Mouse (Mus musculus): ENCODE data around the gene Epc2.
"Not testable (repeated sequence)": the region's sequence is repeated elsewhere in the genome, so short reads cannot be mapped to it uniquely, and the experiment has no call there.

Gene Epc2

DNA sequence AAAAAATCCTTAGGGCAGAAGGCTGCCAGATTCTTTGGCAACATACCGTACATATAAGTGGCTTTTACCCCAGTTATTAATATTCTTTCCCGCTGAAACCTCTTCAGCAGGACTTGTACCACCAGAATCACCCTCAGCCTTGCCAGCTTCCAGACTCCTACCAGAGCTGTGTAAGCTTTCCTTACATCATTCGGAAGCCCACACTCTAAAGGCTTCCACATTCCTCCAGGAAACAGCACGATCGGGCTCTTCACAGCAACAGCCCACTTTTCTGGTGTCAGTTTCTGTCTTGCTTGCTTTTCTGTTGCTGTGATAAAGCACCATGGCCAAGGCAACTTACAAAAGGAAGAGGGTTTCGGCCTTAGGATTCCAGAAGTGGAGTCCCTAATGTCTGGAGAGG, 21.2 kb downstream of the Epc2 start:
- DNase-seq: no peak

DNA sequence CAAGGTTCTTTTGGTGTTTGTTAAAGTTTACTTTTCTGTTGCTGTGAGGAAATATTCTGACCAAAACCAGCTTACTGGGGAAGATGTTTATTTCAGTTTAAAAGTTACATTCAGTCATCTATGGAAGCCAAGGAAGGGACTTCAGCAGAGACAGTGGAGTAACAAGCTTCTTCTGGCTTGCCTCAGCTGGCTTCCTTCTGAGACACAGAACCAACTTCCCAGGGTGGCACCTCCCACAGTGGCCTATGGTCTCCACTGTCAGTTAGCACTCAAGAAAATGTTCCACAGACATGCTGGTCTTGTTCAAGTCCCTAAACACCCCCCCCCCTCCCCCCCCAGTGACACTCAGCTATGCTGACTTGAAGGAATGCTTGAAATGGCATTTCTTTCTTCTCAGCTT, 30.9 kb downstream of the Epc2 start:
- DNase-seq: no peak

DNA sequence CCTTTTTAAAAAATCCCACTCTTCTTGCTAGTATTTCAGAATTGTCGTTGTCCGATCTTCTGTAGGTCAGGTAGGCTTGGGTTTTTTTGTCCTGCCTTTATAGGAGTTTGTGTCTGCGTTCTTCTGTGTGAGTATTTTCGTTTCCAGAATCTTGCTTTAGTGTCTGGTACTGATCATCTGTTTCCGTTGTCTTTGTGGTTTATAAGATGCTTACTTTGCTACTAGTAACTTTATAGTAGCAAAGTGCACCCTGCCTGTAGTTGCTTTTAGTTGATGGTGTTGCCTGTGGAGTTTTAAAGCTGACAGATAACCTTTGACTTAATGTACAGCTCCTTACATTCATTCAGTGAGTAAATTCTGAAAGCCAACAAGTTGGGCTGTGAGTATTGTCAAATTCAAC, 32.1 kb downstream of the Epc2 start:
- DNase-seq: no peak

DNA sequence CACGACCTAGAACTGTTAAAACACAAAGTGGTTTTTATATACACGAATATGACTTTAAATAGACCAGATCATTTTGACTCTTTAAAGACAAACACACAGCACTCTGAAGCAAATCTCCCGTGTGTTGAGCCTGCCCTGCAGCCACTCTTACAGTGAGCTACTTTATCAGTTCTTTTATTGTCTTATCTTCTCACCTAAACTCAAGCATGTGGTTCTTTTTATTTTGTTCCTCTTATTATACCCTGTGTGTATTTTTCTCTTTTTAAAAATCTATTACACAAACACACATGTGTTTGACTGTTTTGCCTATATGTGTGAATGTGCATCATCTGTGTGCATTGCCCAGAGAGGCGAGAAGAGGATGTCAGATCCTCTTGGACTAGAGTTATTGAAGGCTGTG, 50.1 kb downstream of the Epc2 start:
- no peak for DNase-seq

DNA sequence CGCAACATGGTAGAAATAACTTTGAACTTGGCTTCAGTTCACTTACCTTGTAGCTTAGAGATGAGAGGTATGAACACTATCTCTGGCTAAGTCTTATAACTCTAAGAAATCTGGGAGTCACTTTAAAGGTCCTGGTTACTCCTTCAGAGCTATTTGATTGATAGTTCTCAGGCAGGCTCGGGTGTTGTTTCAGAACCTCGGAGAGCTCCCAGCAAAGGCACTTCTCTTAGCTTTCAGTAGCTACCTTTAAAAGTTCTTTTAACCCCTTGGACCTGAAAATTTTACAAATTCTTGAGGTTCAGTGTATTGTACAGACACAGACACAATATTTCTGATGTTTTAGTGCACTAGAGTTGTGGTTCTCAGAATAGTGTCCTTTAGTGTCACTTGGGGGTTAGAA, 52.3 kb downstream of the Epc2 start:
- DNase-seq: no peak

DNA sequence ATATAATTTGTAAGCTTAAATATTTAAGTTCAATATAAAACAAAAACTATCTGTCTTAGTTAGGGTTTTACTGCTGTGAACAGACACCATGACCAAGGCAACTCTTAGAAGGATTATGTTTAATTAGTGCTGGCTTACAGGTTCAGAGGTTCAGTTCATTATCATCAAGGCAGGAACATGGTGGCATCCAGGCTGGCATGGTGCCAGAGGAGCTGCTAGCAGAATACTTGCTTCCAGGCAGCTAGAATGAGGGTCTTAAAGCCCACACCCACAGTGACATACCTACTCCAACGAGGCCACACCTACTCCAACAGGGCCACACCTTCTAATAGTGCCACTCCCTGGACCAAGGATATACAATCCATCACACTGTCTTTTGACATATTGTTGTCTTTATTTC, 53.9 kb downstream of the Epc2 start:
- not testable (repeated sequence) for DNase-seq

DNA sequence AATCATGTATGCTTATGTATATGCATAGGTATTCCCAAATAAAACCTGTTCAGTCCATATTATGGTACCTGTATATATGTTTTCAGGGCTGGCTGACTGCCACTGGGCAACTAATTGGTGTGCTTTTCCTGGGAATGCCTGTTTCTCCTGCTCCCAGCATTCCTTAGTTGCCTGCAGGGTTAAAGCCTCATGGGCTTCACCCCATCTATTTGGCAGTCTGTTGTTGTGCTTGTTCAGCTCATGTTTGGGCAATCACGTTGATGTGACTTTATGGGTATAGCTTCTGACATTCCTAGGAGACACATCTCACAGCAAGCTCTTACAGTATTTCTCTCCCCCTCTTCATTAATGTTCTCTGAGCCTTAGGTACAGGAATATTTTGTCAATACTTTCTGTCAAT, 59.5 kb downstream of the Epc2 start:
- no peak for DNase-seq

DNA sequence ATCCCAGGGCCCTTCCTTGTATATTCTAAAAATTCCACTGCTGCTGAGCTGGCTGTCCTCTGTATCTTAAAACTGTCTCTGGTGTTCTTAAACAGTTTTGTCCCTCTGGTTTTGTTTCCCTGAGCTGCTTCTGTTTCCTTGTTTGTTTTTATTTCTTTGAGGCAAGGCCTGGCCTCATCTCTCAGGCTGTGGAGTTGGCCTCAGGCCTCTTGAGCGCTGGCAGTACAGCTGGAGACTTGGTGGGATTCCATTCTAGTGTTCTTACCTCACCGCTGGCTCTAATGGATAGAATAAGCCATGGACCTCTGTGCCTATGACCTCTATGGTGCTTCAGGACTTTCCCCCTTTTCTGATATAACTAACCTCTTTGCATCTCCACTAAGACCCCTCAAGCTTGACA, 64.7 kb downstream of the Epc2 start:
- no peak for DNase-seq

DNA sequence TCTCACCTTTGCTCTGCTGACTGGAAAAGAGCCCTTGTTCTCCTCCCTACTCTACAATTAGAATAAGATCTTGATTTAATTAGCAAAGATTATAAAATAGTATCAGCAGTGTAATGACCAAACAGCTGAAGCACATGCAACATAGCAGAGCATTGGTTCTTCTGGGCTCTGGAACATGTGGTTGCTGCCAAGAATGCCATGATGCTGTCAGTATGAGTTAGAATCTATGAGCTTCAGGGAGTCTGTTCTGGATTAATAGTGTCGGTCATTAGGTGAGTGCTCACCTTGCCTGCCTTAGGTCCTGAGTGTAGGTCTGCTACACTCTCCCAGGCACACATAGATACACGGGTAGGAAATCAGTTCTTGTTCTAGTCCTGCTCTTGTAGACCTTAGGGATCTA, 69.1 kb downstream of the Epc2 start:
- no peak for DNase-seq

DNA sequence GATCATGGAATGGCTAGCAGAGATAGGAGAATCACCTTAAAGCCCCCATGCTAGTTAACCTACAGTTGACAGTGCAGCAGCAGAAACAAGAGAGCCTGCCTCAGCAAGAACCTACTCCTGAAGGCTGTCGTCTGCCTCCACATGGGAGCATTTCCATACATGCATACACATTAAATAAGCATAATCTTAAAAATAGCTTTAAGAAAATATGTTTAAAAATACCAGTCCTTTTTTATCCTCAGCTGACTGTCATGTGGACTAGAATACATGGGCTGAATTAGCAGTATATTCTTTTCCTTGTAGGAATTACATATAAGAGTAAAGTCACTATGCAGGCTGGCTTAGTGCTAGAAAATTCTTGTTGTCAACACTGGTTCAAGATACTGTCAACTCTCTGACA, 69.7 kb downstream of the Epc2 start:
- DNase-seq: no peak

DNA sequence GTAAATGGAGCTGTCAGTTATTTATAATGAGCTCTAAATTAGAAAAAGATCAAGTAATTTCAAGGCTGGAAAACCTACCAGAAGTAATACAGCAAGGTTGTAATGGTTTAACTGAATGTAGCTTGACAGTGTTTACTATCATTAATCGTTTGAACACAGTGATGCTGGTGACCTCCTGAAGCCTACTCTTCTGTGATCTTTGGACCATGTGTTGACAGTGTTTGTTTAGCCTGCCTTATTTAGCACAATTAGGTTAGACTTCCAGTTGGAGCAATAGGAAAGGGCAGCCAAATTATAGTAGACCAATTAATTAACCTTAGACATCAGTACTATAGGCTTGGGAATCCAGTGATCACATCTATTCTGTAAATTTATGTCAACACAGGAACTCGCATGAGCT, 70.3 kb downstream of the Epc2 start:
- no peak for DNase-seq

DNA sequence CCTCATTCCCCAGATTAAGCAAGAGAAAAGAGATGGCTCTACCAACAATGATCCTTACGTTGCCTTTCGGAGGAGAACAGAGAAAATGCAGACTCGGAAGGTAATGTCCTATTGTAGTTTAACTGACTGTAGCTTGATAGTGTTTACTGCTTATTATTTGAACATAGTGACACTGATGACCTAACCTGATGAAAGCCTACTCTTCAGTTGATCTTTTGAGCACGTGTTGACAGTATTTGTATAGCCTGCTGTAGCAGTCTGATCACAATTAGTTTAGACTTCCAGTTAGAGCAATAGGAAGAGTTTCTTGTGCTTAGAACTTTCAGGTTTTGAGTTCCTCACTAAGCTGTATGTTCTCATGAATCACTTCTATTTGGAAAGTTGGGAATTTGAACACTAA, 71.3 kb downstream of the Epc2 start:
- DNase-seq: no peak

DNA sequence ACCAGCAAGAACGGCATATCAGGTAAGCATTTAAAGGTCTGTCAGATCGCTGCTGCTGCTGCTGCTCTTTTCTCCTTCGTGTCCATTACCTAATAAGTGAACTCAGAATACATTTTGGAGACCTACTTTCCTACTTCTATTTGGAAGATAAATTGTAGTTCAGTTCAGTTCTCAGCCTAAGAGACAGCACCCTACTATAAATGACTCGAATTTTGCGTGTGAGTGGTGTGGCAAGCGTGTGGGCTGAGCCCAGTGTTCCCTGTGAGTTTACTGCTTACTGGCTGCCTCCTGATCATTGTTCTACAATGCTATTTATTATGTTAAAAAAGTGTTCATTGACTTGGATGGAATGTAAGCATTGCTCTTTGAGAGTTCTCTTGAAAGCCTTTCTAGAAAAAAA, 85.9 kb downstream of the Epc2 start:
- DNase-seq: no peak

DNA sequence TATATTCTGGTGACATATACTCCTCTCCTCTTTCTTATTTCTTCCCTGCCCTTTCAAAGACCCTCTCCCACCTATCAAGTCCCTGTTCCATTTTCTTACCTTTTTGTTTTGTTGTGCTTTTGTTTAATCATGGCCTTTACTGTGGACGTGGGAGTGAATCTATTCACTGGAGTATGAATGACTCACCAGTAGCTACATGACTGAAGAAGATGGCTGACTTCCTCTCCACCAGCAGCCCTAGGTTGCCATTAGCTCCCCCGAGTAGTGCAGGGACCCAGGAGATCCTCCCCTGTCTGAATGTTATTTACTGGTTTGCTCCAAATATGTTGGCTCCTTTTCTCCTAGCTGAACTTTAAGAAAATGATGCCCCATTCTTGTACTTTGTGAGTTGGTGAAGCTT, 86.8 kb downstream of the Epc2 start:
- no peak for DNase-seq

DNA sequence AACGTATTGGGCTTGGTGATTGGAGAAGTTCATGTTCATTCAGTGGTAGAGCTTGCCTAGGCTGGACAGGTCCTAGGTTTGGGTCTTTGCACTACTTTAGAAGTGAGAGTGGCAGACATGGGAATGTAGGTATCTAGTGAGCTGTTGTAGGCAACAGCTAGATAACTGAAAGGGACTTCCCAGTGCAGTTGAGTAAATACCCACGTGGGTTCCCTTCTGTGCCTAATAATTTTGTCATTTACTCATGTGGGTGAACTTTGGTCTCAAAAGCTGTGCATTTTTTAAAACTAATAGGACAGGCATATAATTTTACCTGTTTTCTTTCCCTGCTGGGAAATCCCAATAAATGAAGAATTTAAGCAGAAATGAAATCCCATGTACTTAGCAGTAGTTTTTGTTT, 88.5 kb downstream of the Epc2 start:
- DNase-seq: no peak

DNA sequence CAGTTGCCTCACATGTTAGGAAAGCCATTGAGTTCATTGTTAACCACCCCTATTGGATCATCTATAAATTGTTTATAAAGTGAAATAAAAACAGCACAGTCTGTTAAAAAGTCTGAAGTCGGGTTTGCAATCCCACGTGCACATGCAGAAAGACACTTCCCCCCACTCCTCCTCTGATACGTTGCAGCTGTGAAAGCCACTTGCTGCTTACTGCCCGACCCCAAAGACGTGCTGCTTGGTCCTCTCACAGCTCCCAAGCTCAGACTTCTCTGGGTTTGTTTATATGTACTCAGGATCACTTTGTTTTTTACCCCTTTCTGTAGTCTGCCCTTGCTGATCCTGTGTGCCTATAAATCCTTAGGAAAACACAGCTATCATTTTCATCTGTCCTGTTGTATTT, 96.5 kb downstream of the Epc2 start:
- DNase-seq: no peak

DNA sequence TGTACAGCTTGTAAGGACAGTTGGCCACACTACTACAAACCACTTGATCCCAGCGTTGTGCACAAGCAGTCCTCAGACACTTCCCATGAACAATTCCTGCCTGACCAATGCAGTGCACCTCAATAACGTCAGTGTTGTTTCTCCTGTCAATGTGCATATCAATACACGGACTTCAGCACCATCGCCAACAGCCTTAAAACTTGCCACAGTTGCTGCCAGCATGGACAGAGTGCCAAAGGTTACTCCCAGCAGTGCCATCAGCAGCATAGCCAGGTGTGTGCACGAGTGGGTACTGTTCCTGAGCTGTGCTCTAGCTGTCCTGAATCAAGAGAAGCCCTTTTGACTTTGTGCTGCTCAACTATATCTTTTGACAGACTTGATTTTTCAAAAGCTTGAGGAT, 97.2 kb downstream of the Epc2 start:
- no peak for DNase-seq

DNA sequence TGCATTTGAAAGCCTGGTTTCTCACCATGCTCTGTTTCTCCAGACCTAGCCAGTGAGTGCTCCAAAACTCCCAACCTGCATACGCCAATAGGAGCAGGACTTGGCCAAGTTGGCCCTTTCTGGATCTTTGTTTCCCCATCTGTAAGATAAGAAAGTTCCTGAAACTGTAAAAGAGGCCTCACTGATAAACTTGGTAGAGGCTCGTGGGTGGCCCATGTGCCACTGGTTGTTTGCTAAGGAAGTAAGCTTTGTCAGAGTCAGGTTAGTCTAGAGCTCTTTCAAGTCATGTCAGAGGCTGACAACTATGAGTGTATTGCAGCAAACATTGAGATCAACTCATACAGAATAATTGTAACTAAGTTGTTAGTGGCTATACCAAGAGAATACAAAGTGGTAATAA, 101.8 kb downstream of the Epc2 start:
- DNase-seq: no peak

DNA sequence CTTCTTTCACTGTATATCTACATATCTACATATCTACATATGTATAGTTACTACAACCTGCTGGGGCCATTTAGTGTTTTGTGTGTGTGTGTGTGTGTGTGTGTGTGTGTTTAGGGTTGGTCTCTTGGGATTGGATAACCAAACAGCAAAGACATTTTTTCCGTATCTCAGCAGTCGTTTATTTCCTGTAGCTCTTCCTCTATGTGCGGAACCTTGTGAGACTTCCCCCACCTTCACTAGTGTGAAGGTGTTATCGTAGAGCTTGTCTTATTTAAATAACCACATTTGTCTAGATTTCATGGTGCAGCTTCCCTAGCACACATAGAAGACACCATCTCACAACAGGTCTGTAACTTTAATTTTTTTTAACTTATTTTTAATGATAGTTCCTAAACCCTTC, 106.1 kb downstream of the Epc2 start:
- DNase-seq: no peak

DNA sequence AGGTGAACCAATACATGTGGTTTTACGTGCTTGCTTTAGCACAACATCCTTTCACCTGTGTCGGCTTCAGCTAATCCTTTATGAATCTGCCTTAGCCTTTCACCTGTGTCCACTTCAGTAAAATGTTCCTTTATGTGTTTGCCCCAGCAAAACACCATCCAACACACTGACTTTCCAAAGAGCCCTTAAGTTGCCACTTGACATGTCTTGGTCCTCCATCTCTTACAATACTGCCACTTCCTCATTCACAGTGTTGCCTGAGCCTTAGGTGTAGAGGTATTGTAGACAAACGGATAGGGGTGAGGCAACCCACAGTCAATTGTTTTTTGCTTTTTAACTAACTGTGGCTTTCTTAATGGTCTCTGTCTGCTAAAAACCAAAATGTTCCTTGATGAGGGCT, 107.1 kb downstream of the Epc2 start:
- no peak for DNase-seq

DNA sequence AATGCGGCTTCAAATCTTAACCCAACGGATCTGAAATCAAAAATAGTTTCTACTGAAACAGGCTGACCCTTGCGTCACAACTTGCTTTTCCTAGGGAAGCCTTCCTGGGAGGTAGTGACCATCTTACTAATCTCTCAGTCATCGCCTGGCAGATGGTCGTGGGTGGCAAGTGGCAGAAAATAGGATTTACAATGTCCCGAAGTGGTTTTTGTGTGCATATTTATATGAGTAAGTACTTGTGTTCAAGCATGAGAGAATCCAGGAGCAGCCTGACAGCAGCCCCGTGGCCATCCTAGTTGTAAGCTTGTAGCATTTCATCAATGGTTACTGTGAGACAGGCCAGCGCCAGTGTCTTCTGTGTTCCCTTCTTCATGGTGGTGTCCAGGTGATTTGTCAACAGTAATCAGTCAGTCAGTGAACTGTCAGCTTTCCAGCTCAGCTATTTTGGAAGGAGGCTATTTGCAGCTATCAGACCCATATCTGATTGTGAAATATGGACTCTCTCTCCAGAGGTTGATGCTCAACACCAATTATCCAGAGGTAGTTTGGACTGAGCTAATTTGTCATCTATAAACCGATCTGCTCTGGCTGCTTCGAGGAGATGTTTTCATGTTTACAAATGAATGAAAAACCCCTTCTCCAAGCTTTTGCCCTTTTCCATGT, 111.5 kb downstream of the Epc2 start:
- DNase-seq: no peak

DNA sequence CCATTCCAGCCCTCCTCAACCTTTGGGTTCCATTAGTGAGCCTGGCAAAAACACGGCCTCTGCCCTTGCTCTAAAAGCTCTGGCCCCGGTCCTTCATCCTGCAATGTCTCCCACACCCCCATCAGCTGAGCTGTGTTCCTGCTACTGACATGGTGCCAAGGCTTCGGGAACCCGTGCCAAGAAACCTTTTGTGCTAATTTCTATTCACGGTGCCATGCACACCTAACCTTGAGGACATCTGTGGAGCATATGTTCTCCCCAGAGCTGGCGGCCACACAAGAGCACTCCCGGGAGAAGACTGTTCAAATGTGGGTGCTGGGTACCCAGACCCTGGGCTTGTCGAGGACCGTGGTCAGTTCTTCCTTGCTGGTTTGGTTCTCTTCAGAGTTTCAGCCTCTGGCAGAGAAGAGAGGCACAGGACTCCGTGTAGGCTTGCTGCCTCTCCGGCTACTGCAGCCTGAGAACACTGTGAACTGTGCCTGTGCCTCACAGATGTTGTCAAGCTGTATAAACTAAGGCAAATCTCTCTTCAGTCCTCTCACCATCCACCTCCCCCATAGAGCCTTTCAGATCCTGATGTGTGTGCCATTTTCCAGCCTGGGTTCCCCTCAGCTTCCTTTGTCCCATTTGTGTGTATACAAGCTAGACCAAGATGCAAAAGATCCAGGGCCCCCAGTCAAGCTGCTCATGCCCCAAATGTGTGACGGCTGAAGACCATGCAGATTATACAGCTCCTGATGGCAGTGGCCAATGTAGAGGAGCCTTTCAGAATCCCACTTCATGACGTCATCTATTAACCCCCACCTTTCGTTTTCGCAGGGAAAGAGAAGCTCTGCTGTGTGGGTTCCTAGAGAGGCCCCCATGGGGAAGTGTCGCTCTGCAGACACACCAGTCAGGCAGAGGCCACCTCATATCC, 118.8 kb downstream of the Epc2 start:
- DNase-seq: no peak

DNA sequence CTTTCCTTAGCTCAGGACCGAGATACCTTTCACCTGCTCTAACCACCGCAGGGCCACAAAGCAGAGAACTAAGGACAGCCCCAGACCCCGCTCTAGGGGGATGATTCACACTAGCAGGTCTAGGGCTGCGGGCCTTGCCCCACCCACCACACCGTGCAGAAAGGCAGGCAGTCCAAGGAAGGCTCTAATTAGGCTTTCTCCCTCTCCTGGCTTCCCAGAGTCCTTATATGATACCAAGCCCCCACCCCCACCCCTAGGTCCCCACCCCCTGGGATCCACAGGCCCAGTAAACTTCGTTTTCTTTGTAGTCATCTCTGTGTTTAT, 119.5 kb downstream of the Epc2 start:
- DNase-seq: no peak

DNA sequence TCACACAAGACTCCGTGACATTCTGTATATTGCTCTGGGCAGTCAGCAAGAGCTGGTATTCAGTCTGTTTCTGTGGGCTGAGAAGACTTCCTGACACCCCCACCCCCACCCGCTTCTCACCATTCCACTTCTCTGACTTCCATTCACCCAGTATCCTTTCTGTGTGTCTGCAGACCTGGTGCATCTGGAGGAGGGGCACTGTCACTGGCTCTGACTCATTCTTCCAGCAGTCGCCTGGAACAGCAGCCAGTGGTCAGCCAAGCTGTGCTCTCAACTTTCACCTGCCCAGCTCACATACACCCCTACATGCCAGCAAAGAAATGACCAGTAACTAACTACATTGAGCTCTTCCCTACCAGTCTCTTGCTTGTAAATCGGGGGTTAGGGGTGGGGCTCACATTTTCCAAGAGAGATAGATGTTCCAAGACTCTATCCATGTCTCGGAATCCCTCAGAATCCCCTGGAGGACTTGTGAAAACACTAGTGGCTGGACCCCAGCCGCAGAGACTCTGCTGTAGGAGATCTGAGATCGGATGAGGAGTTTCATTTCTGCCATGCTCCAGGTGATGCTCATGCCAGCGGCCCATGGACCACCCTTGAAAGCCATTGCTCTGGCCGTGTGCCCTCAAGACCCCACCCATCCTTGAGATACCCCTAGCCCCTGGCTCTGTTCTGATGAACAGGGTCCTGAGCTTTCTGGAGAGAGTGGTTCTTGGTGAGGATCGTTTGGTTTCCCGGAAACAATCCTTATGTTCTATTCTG, 120.1 kb downstream of the Epc2 start:
- no peak for DNase-seq
